Mouse (Mus musculus) forebrain, embryonic 14.5 days (tissue): ENCODE results near the gene Apobec3. TPM values are rescaled to one million over a fixed set of nuclear protein-coding genes. Genes with fewer than 3 reads are reported as not detected.
A peak's percentile ranks its signal among the peaks of the same experiment; 100 is the strongest.

Experiments
- ATAC-seq: fragments of 200-750 bp; cut with Nextera tagmentation; 2 replicates; pipeline ENCODE4 v1.8.0; 2017; ENCODE audit warnings: mild to moderate bottlenecking, moderate library complexity
- DNase-seq: peaks from one replicate; pipeline ENCODE4 v3.0.0-alpha.2; 2015; ENCODE audit warnings: low spot score
- H3K27ac ChIP-seq: fragments of 300-500 bp; sonication (generic); 2 replicates; pipeline ENCODE4 v1.5.1; 2014; ENCODE audit warnings: low read depth, mild to moderate bottlenecking, control low read depth, low read length, moderate library complexity
- H3K27me3 ChIP-seq: fragments of 300-500 bp; sonication (generic); replicated peaks from 2 replicates; pipeline ENCODE4 v1.6.1; 2014; ENCODE audit warnings: low read length, control low read depth, mixed read lengths; ENCODE audit not compliant: control insufficient read depth, insufficient read depth
- H3K36me3 ChIP-seq: fragments of 300-500 bp; sonication (generic); 2 replicates; pipeline ENCODE4 v1.6.1; 2014; ENCODE audit warnings: low read length, control low read depth; ENCODE audit not compliant: control insufficient read depth, insufficient read depth
- H3K4me1 ChIP-seq: fragments of 300-500 bp; sonication (generic); 2 replicates; pipeline ENCODE4 v1.6.1; 2014; ENCODE audit warnings: antibody characterized with exemption, low read length, control low read depth; ENCODE audit not compliant: control insufficient read depth, insufficient read depth
- H3K4me2 ChIP-seq: fragments of 300-500 bp; sonication (generic); 2 replicates; pipeline ENCODE4 v1.6.1; 2014; ENCODE audit warnings: mild to moderate bottlenecking, control low read depth, low read length
- H3K4me3 ChIP-seq: fragments of 300-500 bp; sonication (generic); 2 replicates; pipeline ENCODE4 v1.5.1; 2014; ENCODE audit warnings: low read depth, low read length, control low read depth
- H3K9ac ChIP-seq: fragments of 300-500 bp; sonication (generic); 2 replicates; pipeline ENCODE4 v1.6.1; 2014; ENCODE audit warnings: mild to moderate bottlenecking, low read length, control low read depth, moderate library complexity
- H3K9me3 ChIP-seq: fragments of 300-500 bp; sonication (generic); replicated peaks from 2 replicates; pipeline ENCODE4 v1.6.1; 2016; ENCODE audit warnings: low read length, control low read depth, mixed read lengths; ENCODE audit not compliant: control insufficient read depth
- WGBS: fragments of 180-500 bp; shearing (Covaris S2); extraction: QIAGEN DNeasy Blood & Tissue Kit; methylation state at CpG from one replicate; pipeline ENCODE4 v1.1.7; 2014; 5-methylcytosine and 5-hydroxymethylcytosine counted together
- polyA plus RNA-seq: library from polyadenylated mRNA; unstranded; fragments of >200 nt; fragmentation: Nextera tagmentation; extraction: Ambion mirVana; gene quantifications from 2 replicates; pipeline ENCODE4 v1.2.1, GENCODE M21; 2014

Apobec3 gene
- polyA plus RNA-seq, 1 experiment from 2014 or later: 5.6 TPM

DNA sequence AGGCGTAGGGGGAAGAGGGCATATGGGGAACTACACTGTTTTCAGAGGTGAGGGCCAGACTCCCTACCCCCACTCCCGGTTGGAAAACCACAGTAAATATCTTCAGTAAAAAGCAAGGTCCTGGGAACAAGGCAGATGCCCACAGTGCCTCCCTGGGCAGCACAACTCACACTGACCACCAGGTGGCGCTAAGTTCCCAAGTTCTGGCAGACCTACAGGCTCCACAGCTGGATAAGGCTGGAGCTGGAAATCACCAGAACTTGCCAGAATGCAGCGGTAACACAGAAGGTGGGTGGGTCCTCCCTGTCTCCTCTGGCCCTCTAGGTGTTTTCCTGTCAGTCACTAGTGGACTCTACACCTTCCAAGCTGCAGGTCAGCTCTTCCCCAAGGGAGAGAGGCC lies 54.6 kb downstream of the Apobec3 start:
- Histone ChIP-seq H3K36me3 (no peaks in the 10 kb centered on the region), H3K4me3 (no peak overlapping the region), H3K4me2 (no peak overlapping the region), H3K9ac (no peak overlapping the region), H3K9me3 (no peaks in the 10 kb centered on the region), H3K4me1 (peaks cover 12% of the 10 kb centered on the region), H3K27ac (no peak overlapping the region), H3K27me3 (no peaks in the 10 kb centered on the region)
- WGBS: 13% methylated on average over 4 of the region's 4 CpGs
- DNase-seq: peak; percentile 93
- peak; percentile 76 for ATAC-seq

DNA sequence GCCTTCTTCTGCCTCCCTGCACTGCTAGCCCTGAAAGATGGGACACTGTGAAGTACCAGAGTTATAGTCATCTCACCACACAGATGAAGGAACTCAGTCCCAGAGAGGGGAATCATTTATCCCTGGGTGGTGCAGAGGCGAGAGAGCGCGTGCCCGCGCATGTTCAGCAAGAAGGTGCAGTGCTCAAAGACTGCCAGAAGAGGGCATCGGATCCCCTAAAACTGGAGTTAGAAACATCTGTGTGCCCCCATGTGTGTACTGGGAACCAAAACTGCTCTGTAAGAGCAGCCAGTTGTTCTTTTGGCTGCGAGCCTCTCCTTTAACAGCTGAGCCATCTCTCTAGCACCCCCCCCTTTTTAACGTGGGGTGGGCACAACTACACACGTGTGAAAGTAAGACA lies 55.3 kb downstream of the Apobec3 start:
- Histone ChIP-seq H3K4me3 (no peak overlapping the region), H3K36me3 (no peaks in the 10 kb centered on the region), H3K9me3 (no peaks in the 10 kb centered on the region), H3K4me1 (peaks cover 20% of the 10 kb centered on the region), H3K4me2 (no peak overlapping the region), H3K27me3 (no peaks in the 10 kb centered on the region), H3K9ac (no peak overlapping the region), H3K27ac (no peak overlapping the region)
- 55% methylated on average over 9 of the region's 9 CpGs for WGBS
- ATAC-seq: no peak
- DNase-seq: no peak

GRCm38 (mm10) chr15:79947681-79948080 lies 56.2 kb downstream of the Apobec3 start:
- 68% methylated on average over 6 of the region's 6 CpGs for WGBS
- ATAC-seq (no peak), DNase-seq (no peak)
- Histone ChIP-seq H3K4me2 (no peak overlapping the region), H3K9me3 (no peaks in the 10 kb centered on the region), H3K27me3 (no peaks in the 10 kb centered on the region), H3K4me1 (peaks cover 20% of the 10 kb centered on the region), H3K27ac (no peak overlapping the region), H3K36me3 (no peaks in the 10 kb centered on the region), H3K4me3 (no peak overlapping the region), H3K9ac (no peak overlapping the region)

DNA sequence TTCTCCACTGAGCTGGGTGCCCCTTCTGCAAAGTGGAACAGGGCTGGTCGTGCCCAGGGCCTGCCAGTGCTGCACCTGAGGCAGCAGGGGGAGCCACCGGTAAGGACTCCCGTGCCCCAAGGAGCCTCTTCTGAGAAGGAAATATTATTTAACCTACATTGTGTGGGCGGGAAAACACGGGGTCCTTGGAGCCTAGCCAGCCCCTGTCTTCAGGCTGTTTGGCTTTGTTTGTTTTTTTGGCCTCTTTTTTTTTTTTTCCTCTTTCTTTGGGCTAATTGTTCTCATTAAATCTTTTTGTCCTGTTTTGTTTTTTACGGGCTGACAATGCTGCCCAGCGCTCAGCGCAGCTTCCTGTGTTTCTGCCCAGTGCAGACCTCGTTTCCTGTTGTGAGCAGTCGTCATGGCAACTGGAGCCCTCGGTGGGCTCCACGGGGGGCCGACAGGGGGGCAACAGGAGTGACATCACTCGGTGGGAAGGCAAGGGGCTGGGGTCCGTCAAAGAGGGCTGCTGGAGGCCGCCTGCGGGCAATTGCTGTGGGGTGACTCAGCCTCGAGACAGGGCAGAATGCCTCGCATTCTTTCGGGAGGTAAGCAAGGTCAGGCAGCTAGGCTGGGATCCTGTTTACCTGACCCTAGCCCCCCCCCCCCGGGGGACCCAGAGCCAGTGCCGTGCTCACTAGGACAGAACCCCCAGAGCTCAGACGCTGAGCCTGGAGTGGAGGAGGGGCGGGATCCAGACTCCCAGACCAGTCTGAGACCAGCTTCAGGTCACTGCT lies 59.0 kb downstream of the Apobec3 start:
- no peaks in the 10 kb centered on the region for H3K27me3 ChIP-seq
- H3K36me3 ChIP-seq: no peaks in the 10 kb centered on the region
- H3K4me3 ChIP-seq: peak overlapping the region; percentile 22
- 2% methylated on average over 24 of the region's 24 CpGs for whole genome bisulfite sequencing
- peak overlapping the region; percentile 36; the same call in 1 of the 2 replicates for H3K27ac ChIP-seq
- ATAC-seq: peak; percentile 71
- peak overlapping the region; percentile 58 for H3K9ac ChIP-seq
- peak overlapping the region; percentile 55 for H3K4me2 ChIP-seq
- H3K4me1 ChIP-seq: peaks cover 20% of the 10 kb centered on the region
- DNase-seq: peak; percentile 84
- H3K9me3 ChIP-seq: no peaks in the 10 kb centered on the region

DNA sequence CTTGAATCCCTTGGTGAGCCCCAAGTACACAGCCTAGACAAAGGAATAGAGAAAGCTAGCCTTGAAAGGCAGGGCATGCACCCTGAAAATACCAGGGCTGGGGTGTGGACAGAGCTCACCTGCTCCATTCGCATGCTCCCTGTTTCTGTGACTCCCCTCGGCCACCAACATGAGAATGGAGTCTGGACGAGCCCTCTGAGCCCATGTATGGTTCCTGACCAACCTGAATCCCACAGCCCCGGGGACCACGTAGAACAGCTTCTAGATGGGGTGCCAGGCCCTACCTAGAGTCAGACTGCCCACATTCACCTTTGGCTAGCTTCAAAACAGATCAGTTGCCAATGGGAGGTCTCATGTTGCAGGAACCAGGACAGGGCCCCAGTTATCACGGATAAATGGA lies 59.8 kb downstream of the Apobec3 start:
- H3K4me1 ChIP-seq: peaks cover 20% of the 10 kb centered on the region
- no peak overlapping the region; the same call in 1 of the 2 replicates for H3K9ac ChIP-seq
- peak overlapping the region; percentile 55; the same call in 1 of the 2 replicates for H3K4me2 ChIP-seq
- no peak overlapping the region for H3K4me3 ChIP-seq
- peak overlapping the region; percentile 36; the same call in 1 of the 2 replicates for H3K27ac ChIP-seq
- no peak for DNase-seq
- H3K27me3 ChIP-seq: no peaks in the 10 kb centered on the region
- no peaks in the 10 kb centered on the region for H3K9me3 ChIP-seq
- WGBS: 78% methylated on average over 6 of the region's 6 CpGs
- no peaks in the 10 kb centered on the region for H3K36me3 ChIP-seq
- no peak; the same call in 1 of the 2 replicates for ATAC-seq

- Histone ChIP-seq H3K9me3 (no peaks in the 10 kb centered on the region), H3K27ac (no peak overlapping the region), H3K4me1 (peaks cover 20% of the 10 kb centered on the region), H3K4me3 (no peak overlapping the region), H3K9ac (no peak overlapping the region), H3K4me2 (no peak overlapping the region), H3K36me3 (no peaks in the 10 kb centered on the region), H3K27me3 (no peaks in the 10 kb centered on the region)
- 43% methylated on average over 14 of the region's 14 CpGs for WGBS
- ATAC-seq: no peak
- DNase-seq: no peak
Measured at GRCm38 (mm10) chr15:79951730-79952503, 60.5 kb downstream of the Apobec3 start.

DNA sequence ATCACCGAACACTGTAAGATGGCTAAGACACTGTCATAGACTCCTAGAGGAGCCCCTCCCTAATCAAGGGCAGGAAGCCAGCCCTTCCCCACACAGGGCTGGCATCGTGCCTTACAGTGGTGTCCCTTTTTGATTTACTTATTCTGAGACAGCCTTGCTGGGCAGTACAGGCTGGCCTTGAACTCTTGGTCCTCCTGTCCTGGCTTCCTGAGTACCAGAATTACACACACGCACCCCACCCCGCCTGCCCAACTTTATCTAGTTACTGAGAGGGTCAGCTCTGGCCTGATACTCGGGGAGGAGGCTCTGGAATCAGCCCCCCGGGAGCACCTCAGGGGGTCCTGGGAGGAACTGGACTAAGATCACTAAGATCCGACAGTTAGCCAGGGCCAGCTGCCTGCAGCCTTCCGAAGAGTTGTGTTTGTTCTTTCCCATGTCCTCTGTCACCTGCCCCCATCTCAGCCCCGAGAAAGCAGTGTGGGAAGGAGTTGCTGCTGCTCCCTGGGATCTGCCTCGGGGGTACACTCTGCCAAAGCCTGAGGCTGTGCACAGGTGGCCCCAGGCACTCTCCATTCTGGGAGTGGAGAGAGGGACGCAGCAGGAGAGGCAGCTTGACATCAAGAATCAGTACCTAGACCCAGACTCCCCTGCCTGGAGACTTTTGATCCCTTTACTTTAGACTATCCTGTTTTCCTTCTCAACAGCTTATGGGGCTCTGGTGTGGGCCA lies 61.2 kb downstream of the Apobec3 start:
- no peak for ATAC-seq
- Histone ChIP-seq H3K4me3 (no peak overlapping the region), H3K9ac (no peak overlapping the region), H3K27me3 (no peaks in the 10 kb centered on the region), H3K4me2 (no peak overlapping the region), H3K9me3 (no peaks in the 10 kb centered on the region), H3K27ac (no peak overlapping the region), H3K4me1 (peaks cover 20% of the 10 kb centered on the region), H3K36me3 (no peaks in the 10 kb centered on the region)
- WGBS: 50% methylated on average over 11 of the region's 11 CpGs
- no peak for DNase-seq

DNA sequence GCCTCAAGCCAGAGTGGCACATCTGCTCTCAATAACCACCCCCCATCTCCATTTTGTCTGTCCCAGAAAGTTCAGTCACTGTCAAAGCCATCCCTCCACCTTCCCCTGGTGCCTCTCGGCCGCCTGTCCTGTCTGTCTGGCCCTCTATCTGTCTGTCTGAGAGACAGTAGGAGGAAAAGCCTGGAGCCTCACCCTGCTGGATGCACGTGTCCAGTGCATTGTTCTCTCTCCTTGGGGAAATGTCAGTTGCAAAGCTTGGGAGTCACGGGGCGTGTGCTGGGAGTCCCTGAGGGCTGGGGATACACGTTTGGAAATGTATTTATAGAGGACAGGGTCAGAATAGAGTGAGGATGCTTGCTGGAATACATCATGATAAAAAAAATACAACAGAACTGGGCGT lies 62.0 kb downstream of the Apobec3 start:
- H3K4me2 ChIP-seq: no peak overlapping the region
- DNase-seq (no peak), ATAC-seq (no peak)
- no peaks in the 10 kb centered on the region for H3K27me3 ChIP-seq
- H3K4me3 ChIP-seq: no peak overlapping the region
- H3K9me3 ChIP-seq: no peaks in the 10 kb centered on the region
- peaks cover 20% of the 10 kb centered on the region for H3K4me1 ChIP-seq
- WGBS: 68% methylated on average over 7 of the region's 7 CpGs
- no peaks in the 10 kb centered on the region for H3K36me3 ChIP-seq
- no peak overlapping the region for H3K27ac ChIP-seq
- H3K9ac ChIP-seq: no peak overlapping the region
